9 mouse cellular contexts compared by ENCODE assay signal in genomic region chr19:4990256-4990625, GRCm38 (mm10). TPM values are rescaled to one million over a fixed set of nuclear protein-coding genes. Genes with fewer than 3 reads are reported as not detected.
DNase-seq lines count a peak whose midpoint lies in the region; ATAC-seq and TF ChIP-seq lines count a peak whose summit lies in the region.
"Had no signal": no experiment of that assay in that cellular context is flagged by ENCODE, and none has a peak within 500 bp of the region (broad histone marks: within the 10 kb centered on the region; RNA-seq: fewer than 3 reads in every experiment).

Npas4 (minus strand) TSS chr19:4990316.

- DNase-seq in left cerebral cortex, postnatal 25 days (ENCODE audit: low spot score in 2 of 2): no peak
- no peak for DNase-seq in stomach, postnatal 0 days (ENCODE audit: low spot score)
- no peak for DNase-seq in thymus, postnatal 36 days
- DNase-seq: kidney, adult 2 months had no signal

- H3K27me3 ChIP-seq in megakaryocyte, embryonic 14.5 days (replicated peaks): peaks cover 66% of the 10 kb centered on the region
- peaks cover 43% of the 10 kb centered on the region for H3K27me3 ChIP-seq in forebrain, embryonic 15.5 days
- H3K27me3 ChIP-seq in stomach, postnatal 0 days (ENCODE audit: control insufficient read depth, insufficient read depth, low read length): peaks cover 4% of the 10 kb centered on the region; the same call in 1 of the 2 replicates
- H3K27me3 ChIP-seq in kidney, embryonic 15.5 days: peaks cover 73% of the 10 kb centered on the region

- intact Hi-C loops in left cerebral cortex, postnatal 25 days (cut with DNase I): loop anchor here (1.0 to 5.0 kb wide), 2 partner anchors 11 to 593 kb away; partner anchors contain the start of gene Kdm2a

- 9% methylated on average over 4 of the region's 4 CpGs for WGBS in forebrain, embryonic 15.5 days
- WGBS in stomach, postnatal 0 days: 26% methylated on average over 4 of the region's 4 CpGs
- WGBS in kidney, embryonic 15.5 days: 16% methylated on average over 4 of the region's 4 CpGs

- H3K9me3 ChIP-seq in megakaryocyte, embryonic 14.5 days: no peaks in the 10 kb centered on the region
- H3K9me3 ChIP-seq in forebrain, embryonic 15.5 days: no peaks in the 10 kb centered on the region
- no peaks in the 10 kb centered on the region for H3K9me3 ChIP-seq in stomach, postnatal 0 days (ENCODE audit: control insufficient read depth, low read length)
- H3K9me3 ChIP-seq in kidney, embryonic 15.5 days (replicated peaks): no peaks in the 10 kb centered on the region
- H3K9me3 ChIP-seq: limb, embryonic 15.5 days had no signal

- peak within 1 kb of the TSS; percentile 57 for H3K27ac ChIP-seq in forebrain, embryonic 15.5 days (replicated peaks)
- no peak within 1 kb of the TSS for H3K27ac ChIP-seq in stomach, postnatal 0 days (replicated peaks)
- no peak within 1 kb of the TSS for H3K27ac ChIP-seq in kidney, embryonic 15.5 days
- H3K27ac ChIP-seq: limb, embryonic 15.5 days had no signal

- H3K4me2 ChIP-seq in forebrain, embryonic 15.5 days (replicated peaks): peak within 1 kb of the TSS; percentile 77
- H3K4me2 ChIP-seq in stomach, postnatal 0 days (replicated peaks; ENCODE audit: low read depth): no peak within 1 kb of the TSS; the same call in 1 of the 2 replicates
- H3K4me2 ChIP-seq in kidney, embryonic 15.5 days: no peak within 1 kb of the TSS; the same call in 1 of the 2 replicates
- H3K4me2 ChIP-seq: limb, embryonic 15.5 days had no signal

- H3K9ac ChIP-seq in forebrain, embryonic 15.5 days (replicated peaks): peak within 1 kb of the TSS; percentile 51
- H3K9ac ChIP-seq in stomach, postnatal 0 days (ENCODE audit: low read length): no peak within 1 kb of the TSS
- no peak within 1 kb of the TSS for H3K9ac ChIP-seq in kidney, embryonic 15.5 days
- H3K9ac ChIP-seq: limb, embryonic 15.5 days had no signal

- H3K36me3 ChIP-seq in megakaryocyte, embryonic 14.5 days (replicated peaks; ENCODE audit: low read length): no peaks in the 10 kb centered on the region
- H3K36me3 ChIP-seq in forebrain, embryonic 15.5 days: no peaks in the 10 kb centered on the region
- no peaks in the 10 kb centered on the region for H3K36me3 ChIP-seq in stomach, postnatal 0 days (ENCODE audit: control insufficient read depth, insufficient read depth, low read length)
- no peaks in the 10 kb centered on the region for H3K36me3 ChIP-seq in kidney, embryonic 15.5 days
- H3K36me3 ChIP-seq: limb, embryonic 15.5 days had no signal

- no peak for TF ChIP-seq CTCF in stomach, postnatal 0 days (IDR thresholded peaks at IDR 0.05; ENCODE audit: low read depth)

- peaks cover 48% of the 10 kb centered on the region for H3K4me1 ChIP-seq in megakaryocyte, embryonic 14.5 days
- H3K4me1 ChIP-seq in forebrain, embryonic 15.5 days: peaks cover 44% of the 10 kb centered on the region
- H3K4me1 ChIP-seq in stomach, postnatal 0 days (replicated peaks; ENCODE audit: control insufficient read depth, insufficient read depth): no peaks in the 10 kb centered on the region
- H3K4me1 ChIP-seq in kidney, embryonic 15.5 days: peaks cover 3% of the 10 kb centered on the region

- no peak for ATAC-seq in megakaryocyte, adult 5-6 weeks (ENCODE audit: poor library complexity, severe bottlenecking)
- ATAC-seq in forebrain, embryonic 15.5 days (replicated peaks): peak; percentile 9; the same call in 1 of the 2 replicates
- no peak for ATAC-seq in stomach, postnatal 0 days (ENCODE audit: low FRiP score, low TSS enrichment)
- ATAC-seq in kidney, embryonic 15.5 days (replicated peaks; ENCODE audit: low FRiP score): no peak

- H3K4me3 ChIP-seq in megakaryocyte, embryonic 14.5 days (replicated peaks): peak within 1 kb of the TSS; percentile 70
- peak within 1 kb of the TSS; percentile 49 for H3K4me3 ChIP-seq in forebrain, embryonic 15.5 days
- H3K4me3 ChIP-seq in stomach, postnatal 0 days (ENCODE audit: low read depth, low read length): 0 out of 2 replicates have a peak within 1 kb of the TSS, but pooled peaks have one; percentile 1
- H3K4me3 ChIP-seq in kidney, embryonic 15.5 days (replicated peaks): no peak within 1 kb of the TSS
- H3K4me3 ChIP-seq: limb, embryonic 15.5 days had no signal

- TF ChIP-seq EP300 in stomach, postnatal 0 days (optimal IDR thresholded peaks at IDR 0.05): no peak

RNA-seq across cellular contexts. Expression of gene Npas4, which starts in this region (rescaled TPM):
- polyA plus RNA-seq in megakaryocyte, embryonic 14.5 days (2012; ENCODE audit: insufficient read depth, low replicate concordance): 1.1 TPM in 2 replicates
- total RNA-seq in megakaryocyte, adult 5-6 weeks (2015): not detected in 2 replicates
- total RNA-seq in megakaryocyte, adult 5-6 weeks (2017): not detected in 2 replicates
- 0.14 and 0.23 TPM in 2 replicates for polyA plus RNA-seq in forebrain, embryonic 15.5 days (2015; fragmentation: Nextera tagmentation; extraction: Ambion mirVana)
- 10 to 100 TPM; 12.4 to 24.4 TPM for total RNA-seq in left cerebral cortex, postnatal 25 days (2021)
- polyA plus RNA-seq in stomach, postnatal 0 days (2015; fragmentation: Nextera tagmentation; extraction: Ambion mirVana): 0.08 and 0.12 TPM in 2 replicates
- polyA plus RNA-seq in kidney, embryonic 15.5 days (2015; fragmentation: Nextera tagmentation; extraction: Ambion mirVana): 0.18 TPM in 1 of 2 replicates, not detected in the other
- polyA plus RNA-seq: limb, embryonic 15.5 days had no signal

Comparison
In these comparisons a context has a peak if more than half of its experiments do, and no peak if none do; other contexts are left out.
1. RNA of gene Npas4 (total RNA-seq): 12.4 to 24.4 TPM in left cerebral cortex, postnatal 25 days; not detected in megakaryocyte, adult 5-6 weeks; every median in the first group is over 10 times any median in the second.
2. Peak in ATAC-seq, H3K4me3 ChIP-seq, H3K27ac ChIP-seq, H3K9ac ChIP-seq and H3K4me2 ChIP-seq in forebrain, embryonic 15.5 days; RNA of the gene not detected or under 1 TPM.